Mouse (Mus musculus) heart, embryonic 15.5 days (tissue): ENCODE measurements around the gene Ndufa3. TPM values are rescaled to one million over a fixed set of nuclear protein-coding genes. Genes with fewer than 3 reads are reported as not detected.

ENCODE experiments used
- ATAC-seq: fragments of 200-750 bp; cut with Nextera tagmentation; replicated peaks from 2 replicates; pipeline ENCODE4 v1.8.0; 2017; ENCODE audit warnings: low read depth, moderate TSS enrichment; ENCODE audit not compliant: insufficient number of reproducible peaks, insufficient read depth, low FRiP score
- H3K27ac ChIP-seq: fragments of 300-500 bp; sonication (generic); 2 replicates; pipeline ENCODE4 v1.5.1; 2015; ENCODE audit warnings: mild to moderate bottlenecking, inconsistent platforms
- H3K27me3 ChIP-seq: fragments of 300-500 bp; sonication (generic); 2 replicates; pipeline ENCODE4 v1.6.1; 2015; ENCODE audit warnings: inconsistent platforms
- H3K36me3 ChIP-seq: fragments of 300-500 bp; sonication (generic); 2 replicates; pipeline ENCODE4 v1.6.1; 2015; ENCODE audit warnings: mild to moderate bottlenecking, inconsistent platforms
- H3K4me1 ChIP-seq: fragments of 300-500 bp; sonication (generic); replicated peaks from 2 replicates; pipeline ENCODE4 v1.6.1; 2015; ENCODE audit warnings: inconsistent platforms
- H3K4me2 ChIP-seq: fragments of 300-500 bp; sonication (generic); 2 replicates; pipeline ENCODE4 v1.6.1; 2015; ENCODE audit warnings: inconsistent platforms, mild to moderate bottlenecking, moderate library complexity
- H3K4me3 ChIP-seq: fragments of 300-500 bp; sonication (generic); 2 replicates; pipeline ENCODE4 v1.5.1; 2015; ENCODE audit warnings: mild to moderate bottlenecking, inconsistent platforms
- H3K9ac ChIP-seq: fragments of 300-500 bp; sonication (generic); 2 replicates; pipeline ENCODE4 v1.6.1; 2015; ENCODE audit warnings: mild to moderate bottlenecking, inconsistent platforms
- H3K9me3 ChIP-seq: fragments of 300-500 bp; sonication (generic); replicated peaks from 2 replicates; pipeline ENCODE4 v1.6.1; 2016; ENCODE audit warnings: inconsistent platforms
- WGBS: fragments of 180-500 bp; shearing (Covaris S2); methylation state at CpG from one replicate; pipeline ENCODE4 v1.1.7; 2015; ENCODE audit warnings: mixed read lengths; 5-methylcytosine and 5-hydroxymethylcytosine counted together
- polyA plus RNA-seq: library from polyadenylated mRNA; unstranded; fragments of >200 nt; fragmentation: Nextera tagmentation; extraction: Ambion mirVana; gene quantifications from 2 replicates; pipeline ENCODE4 v1.2.1, GENCODE M21; 2015

Gene Ndufa3
- polyA plus RNA-seq, 1 experiment from 2014 or later, result 765 TPM

GRCm38 (mm10) chr7:3644672-3645487 is 27.7 kb downstream of the Ndufa3 start, which contains the start of gene Cnot3:
Cnot3 (plus strand) TSS chr7:3645268.
- peaks cover 17% of the 10 kb centered on the region; the same call in 1 of the 2 replicates for H3K36me3 ChIP-seq
- H3K4me2 ChIP-seq, result peak within 1 kb of the TSS; percentile 80
- no peaks in the 10 kb centered on the region for H3K27me3 ChIP-seq
- peak within 1 kb of the TSS; percentile 99 for H3K9ac ChIP-seq
- peaks cover 36% of the 10 kb centered on the region for H3K4me1 ChIP-seq
- ATAC-seq, result peak; percentile 97
- under 1% methylated on average over 49 of the region's 58 CpGs for WGBS
- H3K9me3 ChIP-seq, result no peaks in the 10 kb centered on the region
- peak within 1 kb of the TSS; percentile 97 for H3K27ac ChIP-seq
- peak within 1 kb of the TSS; percentile 96 for H3K4me3 ChIP-seq

GRCm38 (mm10) chr7:3645488-3646025 is 28.4 kb downstream of the Ndufa3 start:
- under 1% methylated on average over 56 of the region's 58 CpGs for WGBS
- Histone ChIP-seq H3K36me3 (peaks cover 15% of the 10 kb centered on the region), H3K9me3 (no peaks in the 10 kb centered on the region), H3K4me1 (peaks cover 36% of the 10 kb centered on the region), H3K4me2 (peak overlapping the region; percentile 80), H3K27me3 (no peaks in the 10 kb centered on the region), H3K9ac (peak overlapping the region; percentile 99), H3K4me3 (peak overlapping the region; percentile 96), H3K27ac (peak overlapping the region; percentile 97)
- peak; percentile 5 for ATAC-seq

- 6% methylated on average over 9 of the region's 9 CpGs for WGBS
- no peak for ATAC-seq
- Histone ChIP-seq H3K27ac (peak overlapping the region; percentile 97; the same call in 1 of the 2 replicates), H3K9me3 (no peaks in the 10 kb centered on the region), H3K27me3 (no peaks in the 10 kb centered on the region), H3K9ac (peak overlapping the region; percentile 99), H3K4me3 (peak overlapping the region; percentile 96), H3K36me3 (peaks cover 15% of the 10 kb centered on the region), H3K4me2 (peak overlapping the region; percentile 80), H3K4me1 (peaks cover 36% of the 10 kb centered on the region)
These were observed 29.0 kb downstream of the Ndufa3 start for GRCm38 (mm10) chr7:3646188-3646587.

GRCm38 (mm10) chr7:3646641-3647040 is 29.5 kb downstream of the Ndufa3 start:
- WGBS, result 64% methylated on average over 4 of the region's 4 CpGs
- Histone ChIP-seq H3K4me2 (peak overlapping the region; percentile 80), H3K36me3 (peaks cover 15% of the 10 kb centered on the region), H3K4me3 (peak overlapping the region; percentile 96), H3K27me3 (no peaks in the 10 kb centered on the region), H3K9me3 (no peaks in the 10 kb centered on the region), H3K9ac (peak overlapping the region; percentile 99), H3K4me1 (peaks cover 36% of the 10 kb centered on the region), H3K27ac (no peak overlapping the region)
- no peak for ATAC-seq

GRCm38 (mm10) chr7:3656966-3657365 is 39.8 kb downstream of the Ndufa3 start:
- H3K27me3 ChIP-seq, result no peaks in the 10 kb centered on the region
- no peaks in the 10 kb centered on the region for H3K9me3 ChIP-seq
- no peak overlapping the region for H3K4me2 ChIP-seq
- no peak for ATAC-seq
- H3K4me1 ChIP-seq, result no peaks in the 10 kb centered on the region
- H3K4me3 ChIP-seq, result no peak overlapping the region
- peaks cover 98% of the 10 kb centered on the region for H3K36me3 ChIP-seq
- H3K27ac ChIP-seq, result no peak overlapping the region
- WGBS, result 75% methylated on average over 4 of the region's 4 CpGs
- no peak overlapping the region for H3K9ac ChIP-seq

- WGBS, result 90% methylated on average over 14 of the region's 14 CpGs
These were observed 41.4 kb downstream of the Ndufa3 start for GRCm38 (mm10) chr7:3658578-3658977.

GRCm38 (mm10) chr7:3664524-3665214 is 47.5 kb downstream of the Ndufa3 start:
- H3K4me3 ChIP-seq, result peak overlapping the region; percentile 76
- ATAC-seq, result peak; percentile 10; the same call in 1 of the 2 replicates
- no peaks in the 10 kb centered on the region for H3K9me3 ChIP-seq
- peak overlapping the region; percentile 89 for H3K9ac ChIP-seq
- H3K27me3 ChIP-seq, result no peaks in the 10 kb centered on the region
- H3K36me3 ChIP-seq, result peaks cover 38% of the 10 kb centered on the region
- WGBS, result 27% methylated on average over 15 of the region's 15 CpGs
- peaks cover 27% of the 10 kb centered on the region for H3K4me1 ChIP-seq
- H3K4me2 ChIP-seq, result peak overlapping the region; percentile 66
- peak overlapping the region; percentile 94 for H3K27ac ChIP-seq

More at GRCm38 (mm10) chr7:3658578-3658977, 41.4 kb downstream of the Ndufa3 start:
- peaks cover 98% of the 10 kb centered on the region for H3K36me3 ChIP-seq
- no peak overlapping the region for H3K4me3 ChIP-seq
- H3K27me3 ChIP-seq, result no peaks in the 10 kb centered on the region
- no peak overlapping the region for H3K9ac ChIP-seq
- no peak overlapping the region for H3K27ac ChIP-seq
- no peak overlapping the region for H3K4me2 ChIP-seq
- no peaks in the 10 kb centered on the region for H3K9me3 ChIP-seq
- peaks cover 6% of the 10 kb centered on the region for H3K4me1 ChIP-seq
- no peak for ATAC-seq

GRCm38 (mm10) chr7:3665215-3666114 is 48.3 kb downstream of the Ndufa3 start, which contains the start of gene Leng1:
Leng1 (minus strand) TSS chr7:3665840.
- WGBS, result 2% methylated on average over 45 of the region's 45 CpGs
- Histone ChIP-seq H3K9ac (peak within 1 kb of the TSS; percentile 89), H3K27me3 (no peaks in the 10 kb centered on the region), H3K9me3 (no peaks in the 10 kb centered on the region), H3K4me2 (peak within 1 kb of the TSS; percentile 66), H3K4me1 (peaks cover 27% of the 10 kb centered on the region), H3K27ac (peak within 1 kb of the TSS; percentile 94), H3K4me3 (peak within 1 kb of the TSS; percentile 76), H3K36me3 (peaks cover 30% of the 10 kb centered on the region)
- ATAC-seq, result peak; percentile 98

GRCm38 (mm10) chr7:3666921-3667391 is 49.8 kb downstream of the Ndufa3 start:
- ATAC-seq, result no peak
- Histone ChIP-seq H3K27ac (peak overlapping the region; percentile 10; the same call in 1 of the 2 replicates), H3K4me3 (peak overlapping the region; percentile 28), H3K4me2 (peak overlapping the region; percentile 66), H3K36me3 (peaks cover 17% of the 10 kb centered on the region), H3K27me3 (no peaks in the 10 kb centered on the region), H3K9ac (no peak overlapping the region), H3K4me1 (peaks cover 27% of the 10 kb centered on the region), H3K9me3 (no peaks in the 10 kb centered on the region)
- 10% methylated on average over 14 of the region's 14 CpGs for WGBS
